Mouse (Mus musculus) naive thymus-derived CD4-positive, alpha-beta T cell, adult 2 months (primary cell): ENCODE measurements around the gene Insrr.

Source experiments
- DNase-seq: peaks from one replicate; pipeline ENCODE4 v3.0.0-alpha.2; 2011; ENCODE audit warnings: low read depth

The Insrr gene

GRCm38 (mm10) chr3:87796736-87797334 is at the start of gene Insrr:
TSS of gene Insrr (plus strand) at chr3:87796951.
- no peak for DNase-seq

DNA sequence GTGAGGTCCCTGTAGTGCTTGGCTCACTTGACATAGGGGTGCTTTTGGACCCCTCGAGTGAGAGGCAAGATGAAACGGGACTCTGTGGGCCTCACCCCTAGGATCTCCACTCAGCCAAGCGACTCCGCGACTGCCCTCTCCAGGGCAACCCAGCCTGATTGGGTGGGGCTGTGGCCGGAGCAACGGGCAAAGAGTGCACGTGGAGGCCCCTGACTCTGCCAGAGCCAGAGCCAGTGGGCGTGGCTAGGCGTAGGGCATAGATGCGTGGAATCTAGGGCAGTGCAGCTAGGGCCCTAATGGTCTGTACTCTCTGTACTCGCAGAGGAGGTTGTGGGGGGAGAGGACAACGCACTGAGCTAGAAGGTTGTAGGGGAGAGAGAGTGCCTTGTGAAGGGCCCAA is 48.3 kb upstream of the Insrr start, which contains the start of gene Lrrc71:
TSS of gene Lrrc71 (minus strand) at position 195 of the 400 bp plus-strand sequence.
- DNase-seq = no peak

DNA sequence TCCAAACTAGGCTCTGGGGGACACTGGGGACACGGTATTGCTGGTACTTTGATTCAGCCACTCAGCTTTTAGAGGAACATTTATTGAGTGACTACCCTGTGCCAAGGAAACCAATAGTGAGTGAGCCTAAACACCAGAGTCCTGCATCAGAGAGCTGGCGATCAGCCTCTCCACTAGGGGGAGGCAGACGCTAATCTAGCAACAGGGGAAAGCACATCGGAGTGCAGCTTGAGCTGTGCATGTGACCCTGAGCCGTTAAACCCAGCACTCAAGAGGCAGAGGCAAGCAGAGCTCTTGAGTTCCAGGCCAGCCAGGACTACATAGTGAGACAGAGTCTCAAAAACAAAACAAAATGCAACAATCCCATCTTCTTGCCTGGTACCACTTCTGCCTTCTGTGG is 47.7 kb upstream of the Insrr start:
- DNase-seq = peak; percentile 74

DNA sequence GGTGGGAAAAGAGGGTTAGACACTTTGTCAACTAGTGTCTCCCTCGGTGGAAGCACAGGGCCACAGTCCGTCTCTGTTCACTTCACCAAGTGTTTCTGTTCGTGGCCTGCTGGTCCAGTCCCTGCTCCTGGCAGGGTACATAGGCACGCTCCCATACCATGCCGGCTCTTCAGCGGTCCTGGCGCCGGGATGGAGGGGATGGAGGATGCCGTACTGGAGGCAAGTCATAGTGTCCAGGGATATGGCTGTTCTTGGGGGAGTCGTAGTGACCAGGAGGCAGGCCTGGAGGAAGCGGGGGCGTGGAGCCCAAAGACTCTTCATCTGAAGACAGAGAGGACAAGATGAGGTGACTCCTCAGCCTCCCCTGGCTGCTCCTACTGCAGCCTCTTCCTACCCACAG is 46.8 kb upstream of the Insrr start:
- DNase-seq = no peak

- DNase-seq = no peak
Observed at GRCm38 (mm10) chr3:87752567-87752966, 44.2 kb upstream of the Insrr start.

DNA sequence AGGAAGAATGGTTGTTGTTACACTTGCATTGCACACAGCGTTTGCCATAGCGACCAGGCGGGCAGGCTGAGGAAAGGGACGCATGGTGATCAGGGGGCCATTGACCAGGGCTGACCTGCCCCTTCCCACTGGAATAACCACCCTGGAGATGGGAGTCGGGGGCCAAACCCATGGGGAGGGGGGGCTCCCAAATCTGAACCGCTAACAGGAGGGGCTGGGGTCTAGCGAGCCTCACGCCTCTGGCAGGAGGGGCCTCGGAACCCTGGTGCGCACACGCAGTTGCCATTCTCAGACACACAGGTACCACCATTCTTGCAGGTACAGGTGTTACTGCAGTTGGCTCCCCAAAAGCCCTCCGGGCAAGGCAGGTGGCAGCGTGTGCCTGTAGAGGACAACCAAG is 42.9 kb upstream of the Insrr start:
- DNase-seq = no peak

DNA sequence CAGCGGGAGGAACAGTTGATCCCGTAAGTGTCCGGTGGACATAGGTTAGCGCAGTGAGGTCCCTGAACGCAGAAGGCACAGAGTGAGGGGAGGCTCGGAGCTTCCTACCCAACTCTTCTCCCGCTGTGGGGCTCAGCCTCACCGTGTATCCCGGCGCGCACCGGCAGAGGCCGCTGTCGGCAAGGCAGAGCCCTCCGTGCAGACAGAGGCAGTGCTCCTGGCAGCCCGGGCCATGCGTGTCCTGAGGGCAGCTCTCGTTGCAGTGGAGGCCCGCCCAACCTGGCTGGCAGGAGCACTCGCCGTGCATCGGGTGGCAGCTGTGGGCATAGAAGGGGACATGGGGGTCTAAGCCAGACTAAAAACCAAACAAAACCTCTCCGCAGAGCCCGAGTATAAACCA is 40.8 kb upstream of the Insrr start:
- DNase-seq = peak; percentile 84

DNA sequence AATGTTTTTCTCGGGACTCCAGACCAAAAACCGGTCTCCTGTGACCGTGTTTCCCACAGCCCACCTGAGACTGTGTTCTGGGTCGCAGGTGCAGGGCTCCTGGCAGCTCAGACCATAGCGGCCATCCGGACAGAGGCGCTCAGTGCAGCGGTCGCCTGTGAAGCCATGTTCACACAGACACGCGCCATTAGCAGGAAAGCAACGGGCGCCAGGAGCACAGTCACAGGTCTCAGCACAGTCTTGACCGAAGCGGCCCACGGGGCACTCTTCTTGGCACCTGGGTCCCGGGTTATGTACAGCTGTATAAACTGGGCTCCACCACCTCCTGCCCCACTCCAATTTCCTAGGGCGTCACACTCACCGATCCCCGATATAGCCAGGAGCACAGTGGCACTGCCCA is 40.3 kb upstream of the Insrr start:
- no peak for DNase-seq

- DNase-seq = no peak
Observed at GRCm38 (mm10) chr3:87758641-87759040, 38.1 kb upstream of the Insrr start.

- no peak for DNase-seq
Observed at GRCm38 (mm10) chr3:87761408-87762375, 35.1 kb upstream of the Insrr start.

- DNase-seq = no peak
Observed at GRCm38 (mm10) chr3:87763202-87763601, 33.5 kb upstream of the Insrr start.

- DNase-seq = peak; percentile 41
Observed at GRCm38 (mm10) chr3:87763683-87764289, 33.0 kb upstream of the Insrr start.

DNA sequence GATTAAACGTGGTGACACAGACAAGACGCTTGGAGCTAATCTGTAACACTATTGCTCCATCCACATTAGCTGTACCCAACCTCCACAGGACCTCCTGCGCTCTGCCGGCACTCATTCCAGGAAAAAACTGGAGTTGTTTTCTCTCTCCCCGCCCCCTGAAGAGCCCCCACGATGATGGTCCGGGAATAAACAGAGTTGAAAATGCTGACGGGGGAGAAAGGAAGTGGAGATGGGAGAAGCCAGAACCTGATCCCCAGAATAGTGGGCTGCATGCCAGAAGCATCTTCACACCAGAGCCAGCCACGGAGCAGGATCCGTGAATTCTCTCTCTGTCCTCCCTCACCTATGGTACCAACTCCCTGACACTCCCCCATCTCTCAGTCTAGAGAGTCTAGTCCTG is 32.2 kb upstream of the Insrr start:
- no peak for DNase-seq

- peak; percentile 78 for DNase-seq
Observed at GRCm38 (mm10) chr3:87765091-87765490, 31.7 kb upstream of the Insrr start.

DNA sequence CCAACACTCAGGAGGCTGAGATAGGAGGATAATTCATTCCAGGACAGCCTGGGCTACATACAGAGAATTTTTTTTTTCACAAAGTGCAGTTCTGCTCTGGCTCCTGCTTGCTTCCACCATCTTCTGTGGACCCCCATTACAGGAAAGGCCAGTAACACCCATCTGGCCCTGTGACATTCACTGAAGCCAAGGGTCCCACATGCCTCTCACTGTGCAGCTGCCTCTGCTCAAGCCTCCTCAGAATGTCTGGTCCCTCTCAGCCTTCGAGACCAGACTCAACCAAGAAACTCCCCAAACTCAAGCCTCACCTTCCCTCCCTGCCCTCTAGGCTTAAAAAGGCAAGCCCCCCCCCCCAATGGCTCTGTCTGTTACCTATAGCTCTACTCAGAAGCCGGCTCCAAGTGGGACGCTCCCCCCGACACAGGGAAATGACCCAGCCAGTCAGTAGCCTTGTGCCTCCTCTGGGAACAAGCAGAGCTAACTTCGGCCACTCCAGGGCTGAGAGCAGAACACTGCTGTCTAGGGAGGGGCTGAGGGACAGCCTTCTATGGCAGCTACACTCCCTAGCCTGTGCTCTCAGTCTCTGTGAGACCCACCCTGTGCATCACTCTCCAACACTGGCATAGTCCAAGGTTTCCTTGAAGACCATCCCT is 31.0 kb upstream of the Insrr start:
- DNase-seq = no peak

- DNase-seq = peak; percentile 17
Observed at GRCm38 (mm10) chr3:87766284-87766667, 30.5 kb upstream of the Insrr start.

GRCm38 (mm10) chr3:87767764-87768163 is 29.0 kb upstream of the Insrr start:
- peak; percentile 13 for DNase-seq

- DNase-seq = no peak
Observed at GRCm38 (mm10) chr3:87768431-87768830, 28.3 kb upstream of the Insrr start.

DNA sequence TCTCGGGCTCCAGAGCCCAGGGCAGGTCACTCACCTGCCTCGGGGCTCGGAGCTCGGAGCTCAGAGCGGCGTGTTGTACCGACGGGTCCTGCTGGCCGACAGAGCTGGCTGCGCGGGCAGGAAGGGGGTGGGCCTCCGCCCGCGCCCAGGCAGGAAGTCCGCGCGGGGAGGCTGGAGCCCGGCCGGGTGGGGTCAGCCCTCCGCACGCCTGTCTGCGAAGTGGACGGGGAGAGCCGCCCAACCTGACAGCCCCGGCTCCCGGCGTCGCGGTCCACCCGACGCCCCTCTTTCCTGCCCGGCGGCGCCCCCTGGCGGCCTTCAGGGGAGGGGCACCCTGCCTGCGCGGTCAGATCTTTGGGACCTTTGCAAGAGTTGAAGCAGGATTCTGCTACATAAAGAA is 27.9 kb upstream of the Insrr start:
- DNase-seq = peak; percentile 88

GRCm38 (mm10) chr3:87769506-87769905 is 27.2 kb upstream of the Insrr start:
- no peak for DNase-seq

DNA sequence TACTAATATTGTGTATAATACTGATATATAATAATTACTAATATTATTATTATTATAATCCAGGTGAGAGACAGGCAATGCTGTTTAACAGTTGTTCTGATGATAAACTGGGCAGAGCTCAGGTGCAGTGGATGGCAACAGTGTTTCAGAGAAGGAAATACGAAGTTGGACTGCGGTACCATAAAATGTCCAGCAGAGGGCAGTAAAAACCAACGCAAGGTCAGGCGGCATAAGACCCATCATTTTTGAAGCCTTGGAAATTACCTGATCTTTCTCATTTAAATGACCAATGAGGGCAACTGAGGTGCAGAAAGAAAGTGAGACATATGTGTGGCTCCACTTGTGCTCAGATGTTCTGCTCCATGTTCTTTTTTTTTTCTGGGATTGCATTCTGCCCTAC is 26.5 kb upstream of the Insrr start:
- peak; percentile 89 for DNase-seq

GRCm38 (mm10) chr3:87771088-87771487 is 25.7 kb upstream of the Insrr start:
- no peak for DNase-seq
